Mouse (Mus musculus): Measurements from ENCODE around the gene Mrpl48.

The Mrpl48 gene

GRCm38 (mm10) chr7:100533503-100533902, 74.6 kb downstream of the Mrpl48 start:
- no peak for DNase-seq (ENCODE audit: low spot score)

- DNase-seq (ENCODE audit: low spot score) = no peak
Observed at GRCm38 (mm10) chr7:100530766-100531165, 77.3 kb downstream of the Mrpl48 start.

DNA sequence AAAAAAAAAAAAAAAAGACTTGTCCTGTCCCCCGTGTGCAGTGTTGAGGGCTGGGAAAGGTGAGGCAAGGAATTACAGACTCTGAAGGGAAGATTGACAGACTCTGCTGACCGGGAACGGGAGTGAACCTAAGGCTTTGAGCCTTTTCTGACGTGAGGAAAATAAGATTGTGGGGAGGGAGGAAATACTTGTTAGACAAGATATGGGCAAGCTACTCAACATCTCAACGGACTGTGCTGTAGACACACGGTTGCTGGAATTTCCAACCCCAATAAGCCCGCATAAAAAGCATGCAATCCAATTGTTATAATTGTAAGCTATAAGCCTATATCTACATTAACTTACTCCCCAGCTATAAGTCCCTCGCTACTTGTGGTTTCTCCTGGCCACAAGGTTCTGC, 83.4 kb downstream of the Mrpl48 start:
- no peak for DNase-seq (ENCODE audit: low spot score)

GRCm38 (mm10) chr7:100522222-100522621, 85.9 kb downstream of the Mrpl48 start:
- DNase-seq (ENCODE audit: low spot score) = no peak

GRCm38 (mm10) chr7:100520663-100521285, 87.3 kb downstream of the Mrpl48 start:
- DNase-seq (ENCODE audit: low spot score) = peak; percentile 86

DNA sequence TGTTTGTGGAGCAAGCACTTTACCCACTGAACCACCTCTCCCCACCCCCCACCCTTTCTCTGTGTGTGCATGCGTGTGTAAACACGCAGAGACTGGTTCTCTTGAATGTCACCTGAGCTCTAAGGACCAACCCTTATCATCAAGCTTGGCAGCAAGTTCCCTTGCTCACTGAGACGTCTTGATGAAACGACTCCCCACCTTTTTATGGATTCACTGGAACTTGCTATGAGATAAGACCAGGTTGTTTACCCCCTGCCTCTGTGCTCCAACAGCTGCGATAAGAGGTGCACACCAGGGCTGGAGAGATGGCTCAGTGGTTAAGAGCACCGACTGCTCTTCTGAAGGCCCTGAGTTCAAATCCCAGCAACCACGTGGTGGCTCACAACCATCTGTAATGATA, 87.9 kb downstream of the Mrpl48 start:
- no peak for DNase-seq (ENCODE audit: low spot score)

DNA sequence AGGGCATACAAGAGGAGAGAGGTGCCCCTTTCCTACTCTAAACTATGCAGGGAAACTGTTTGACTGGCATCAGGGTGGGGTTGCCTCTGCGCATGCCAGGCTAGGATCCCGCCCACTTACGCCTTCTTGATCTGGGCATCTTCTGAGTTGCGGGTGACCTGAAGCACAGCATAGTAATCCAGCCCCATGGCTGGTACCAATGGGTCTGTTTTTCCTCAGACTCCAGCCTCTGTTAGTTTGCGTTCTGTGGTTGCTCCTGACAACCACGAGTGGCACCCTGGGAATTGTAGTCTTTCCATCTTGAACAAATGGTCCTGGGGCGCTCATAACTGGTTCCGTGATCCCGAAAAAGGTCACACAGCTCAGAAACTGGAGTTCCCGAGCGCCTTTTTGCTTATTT, 93.5 kb downstream of the Mrpl48 start, which contains the start of gene Dnajb13:
Gene Dnajb13, minus strand, starts transcription at position 388 of the 400 bp plus-strand sequence.
- no peak for DNase-seq (ENCODE audit: low spot score)

DNA sequence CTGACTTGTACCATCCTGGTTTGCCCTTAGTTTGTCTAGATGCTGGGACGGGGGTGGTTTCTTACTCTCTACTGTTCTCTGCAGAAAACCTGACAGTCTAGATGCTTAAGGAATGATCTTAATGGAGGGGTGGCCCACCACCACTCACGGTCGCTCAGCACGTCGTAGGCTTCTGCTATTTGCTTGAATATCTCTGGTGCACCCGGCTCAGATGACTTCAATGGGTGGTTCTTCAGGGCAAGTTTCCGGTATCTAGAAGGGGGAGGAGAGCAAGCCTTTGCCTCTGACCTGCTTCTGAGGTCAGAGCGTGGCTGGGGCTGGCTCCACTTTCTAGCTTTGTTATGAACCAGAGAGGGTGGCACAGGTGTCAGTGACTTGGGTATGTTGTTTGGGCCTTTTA, 96.5 kb downstream of the Mrpl48 start:
- DNase-seq (ENCODE audit: low spot score) = no peak

- DNase-seq (ENCODE audit: low spot score) = no peak
Observed at GRCm38 (mm10) chr7:100508670-100509069, 99.4 kb downstream of the Mrpl48 start.

- no peak for DNase-seq (ENCODE audit: low spot score)
Observed at GRCm38 (mm10) chr7:100506494-100506893, 101.6 kb downstream of the Mrpl48 start.

DNA sequence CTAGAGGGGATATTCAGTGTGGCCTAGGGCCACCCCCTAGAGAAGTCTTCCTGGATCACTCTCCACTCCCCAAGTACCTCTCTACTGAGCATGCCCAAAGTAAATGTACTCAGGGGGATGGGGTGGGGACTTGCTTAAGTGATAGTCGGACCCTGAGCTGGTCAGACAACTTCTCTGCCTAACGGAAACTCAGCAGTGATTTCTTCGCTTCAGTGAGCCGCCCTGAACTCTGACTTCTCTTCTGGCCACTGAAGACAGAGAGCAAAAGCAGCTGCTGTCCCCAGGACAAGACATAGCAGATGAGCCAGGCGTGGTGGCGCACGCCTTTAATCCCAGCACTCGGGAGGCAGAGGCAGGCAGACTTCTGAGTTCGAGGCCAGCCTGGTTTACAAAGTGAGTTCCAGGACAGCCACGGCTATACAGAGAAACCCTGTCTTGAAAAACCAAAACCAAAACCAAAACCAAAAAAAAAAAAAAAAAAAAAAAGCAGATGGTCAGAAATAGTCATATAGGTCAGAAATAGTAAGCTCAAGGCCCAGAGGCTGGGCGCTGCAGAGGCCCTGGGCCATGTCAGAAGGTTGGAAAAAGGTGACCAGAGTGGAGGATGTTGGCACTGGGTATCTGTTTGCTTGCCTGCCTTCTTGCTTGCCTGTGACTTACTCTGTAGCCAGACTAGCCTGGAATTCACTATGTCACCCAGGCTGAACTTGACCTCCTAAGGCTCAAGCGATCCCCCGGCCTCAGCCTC, 103.2 kb downstream of the Mrpl48 start:
- no peak for DNase-seq (ENCODE audit: low spot score)

- no peak for DNase-seq (ENCODE audit: low spot score)
Observed at GRCm38 (mm10) chr7:100503076-100503475, 105.0 kb downstream of the Mrpl48 start.

DNA sequence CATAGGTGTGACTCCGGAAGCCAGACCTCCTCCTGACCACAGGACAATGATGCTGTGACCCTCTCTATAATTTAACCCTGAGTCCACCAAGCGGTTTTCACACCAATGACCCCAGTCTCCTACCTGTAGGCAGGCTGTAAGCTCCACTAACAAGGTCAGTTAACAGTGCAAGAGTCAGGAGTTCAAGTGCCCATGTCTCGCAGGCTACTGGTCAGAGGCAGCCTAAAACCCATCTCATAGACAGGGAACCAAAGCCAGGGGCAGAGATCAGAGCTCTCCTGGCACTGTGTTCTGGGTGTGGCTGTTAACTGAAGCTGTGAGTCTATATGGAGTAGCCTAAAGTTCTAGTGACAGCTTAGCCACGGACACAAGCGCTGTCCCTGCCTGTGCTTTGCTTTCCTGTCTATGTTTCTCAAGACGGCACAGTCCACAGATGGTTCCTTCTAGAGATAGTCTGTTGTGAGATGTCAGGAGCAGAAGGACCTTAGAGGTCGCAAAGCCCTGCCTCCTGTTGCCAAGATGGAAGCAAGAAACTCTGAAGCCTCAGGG, 105.7 kb downstream of the Mrpl48 start:
- no peak for DNase-seq (ENCODE audit: low spot score)

DNA sequence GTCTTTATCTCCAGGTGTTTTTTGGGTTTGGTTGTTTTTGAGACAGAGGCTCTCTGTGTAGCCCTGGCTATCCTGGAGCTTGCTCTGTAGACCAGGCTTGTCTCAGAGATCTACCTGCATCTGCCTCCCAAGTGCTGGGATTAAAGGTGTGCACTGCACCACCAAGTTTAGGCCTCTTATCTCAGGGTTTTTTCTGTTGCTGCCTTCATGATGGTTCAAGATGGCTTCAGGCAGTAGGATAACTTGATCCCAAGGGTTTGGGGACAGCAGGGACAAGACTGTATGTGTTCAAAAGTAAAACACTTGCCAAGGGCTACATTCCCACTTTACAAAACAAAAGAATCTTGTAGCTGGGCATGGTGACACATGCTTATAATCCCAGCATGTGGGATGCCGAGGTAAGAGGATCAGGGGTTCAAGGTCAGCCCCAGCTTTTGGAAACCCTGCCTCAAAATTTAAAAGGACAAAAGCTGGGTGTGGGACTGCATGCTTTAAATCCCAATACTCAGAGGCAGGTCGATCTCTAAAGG, 106.2 kb downstream of the Mrpl48 start:
- DNase-seq (ENCODE audit: low spot score) = no peak

GRCm38 (mm10) chr7:100501027-100501843, 106.9 kb downstream of the Mrpl48 start:
- no peak for DNase-seq (ENCODE audit: low spot score)

DNA sequence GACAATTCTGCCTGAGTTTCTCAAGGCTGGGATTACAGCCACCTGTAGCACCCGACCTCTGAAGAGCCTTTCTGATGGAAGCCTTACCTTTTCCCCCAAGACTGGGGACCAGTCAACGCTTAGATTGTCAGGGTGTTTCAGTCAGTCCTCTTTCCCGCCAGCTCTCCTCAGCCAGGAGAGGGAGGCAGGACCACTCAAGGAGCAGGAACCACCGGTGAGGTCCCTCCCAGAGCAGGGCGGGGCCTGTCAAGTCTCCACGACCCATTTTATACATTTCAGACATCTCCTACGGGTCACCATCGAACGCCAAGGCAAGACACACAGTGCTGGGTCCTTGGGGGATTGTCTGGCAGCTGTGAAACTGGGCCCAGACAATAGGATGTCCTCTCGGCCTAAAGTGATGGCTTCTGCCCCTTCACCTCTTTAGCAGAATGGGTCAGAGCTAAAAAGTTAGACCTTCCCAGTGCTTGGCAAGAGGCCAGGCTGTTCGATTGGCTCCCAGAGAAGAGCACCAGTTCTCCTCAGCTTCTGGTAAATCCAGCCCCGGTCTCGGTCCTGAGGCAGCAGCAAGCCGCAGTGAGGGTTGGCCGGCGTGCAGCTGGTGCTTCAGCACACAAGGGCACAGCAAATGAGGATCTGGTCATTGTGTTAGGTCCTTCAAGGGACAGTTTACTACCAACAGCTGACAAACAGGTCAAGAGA, 107.7 kb downstream of the Mrpl48 start:
- no peak for DNase-seq (ENCODE audit: low spot score)

DNA sequence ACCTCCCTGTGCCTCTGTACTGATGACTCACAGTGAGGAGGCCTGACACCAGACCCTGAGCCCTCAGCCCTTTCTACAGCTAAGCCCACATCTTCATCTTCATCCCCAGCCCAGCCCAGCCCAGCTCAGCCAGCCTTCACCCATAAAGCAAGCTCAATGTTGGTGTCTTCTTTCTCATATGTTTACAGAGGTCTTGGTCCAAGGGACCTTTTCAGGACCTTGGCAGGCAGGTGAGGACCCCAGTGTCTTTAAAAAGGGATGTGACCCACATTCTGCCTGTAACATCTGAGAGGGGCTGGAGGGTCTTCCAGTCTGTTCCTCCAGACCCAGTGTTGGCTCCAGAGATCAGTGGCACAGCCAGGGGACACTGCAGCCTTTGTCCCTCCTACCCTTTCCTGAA, 108.6 kb downstream of the Mrpl48 start:
- no peak for DNase-seq (ENCODE audit: low spot score)

- no peak for DNase-seq (ENCODE audit: low spot score)
Observed at GRCm38 (mm10) chr7:100497982-100498381, 110.1 kb downstream of the Mrpl48 start.

DNA sequence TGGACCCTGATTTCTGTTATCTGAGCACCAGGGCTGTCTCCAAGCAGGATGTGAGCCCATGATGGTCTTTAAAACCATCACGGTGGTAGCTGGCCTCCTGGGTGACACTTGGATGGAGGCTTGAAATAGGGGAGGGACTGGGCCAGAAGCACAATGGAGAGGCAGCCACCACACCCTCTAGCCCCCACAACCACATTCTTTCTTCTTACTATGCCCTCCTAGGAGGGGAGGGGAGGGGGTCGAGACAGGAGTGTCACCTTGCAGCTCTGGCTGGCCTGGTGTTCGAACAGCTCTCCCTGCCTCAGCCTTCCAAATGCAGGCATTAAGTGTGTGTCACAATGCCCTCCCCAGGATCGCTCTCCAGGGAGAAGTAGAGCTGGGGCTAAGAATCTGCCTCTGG, 110.7 kb downstream of the Mrpl48 start:
- no peak for DNase-seq (ENCODE audit: low spot score)

GRCm38 (mm10) chr7:100496791-100497190, 111.3 kb downstream of the Mrpl48 start:
- no peak for DNase-seq (ENCODE audit: low spot score)

DNA sequence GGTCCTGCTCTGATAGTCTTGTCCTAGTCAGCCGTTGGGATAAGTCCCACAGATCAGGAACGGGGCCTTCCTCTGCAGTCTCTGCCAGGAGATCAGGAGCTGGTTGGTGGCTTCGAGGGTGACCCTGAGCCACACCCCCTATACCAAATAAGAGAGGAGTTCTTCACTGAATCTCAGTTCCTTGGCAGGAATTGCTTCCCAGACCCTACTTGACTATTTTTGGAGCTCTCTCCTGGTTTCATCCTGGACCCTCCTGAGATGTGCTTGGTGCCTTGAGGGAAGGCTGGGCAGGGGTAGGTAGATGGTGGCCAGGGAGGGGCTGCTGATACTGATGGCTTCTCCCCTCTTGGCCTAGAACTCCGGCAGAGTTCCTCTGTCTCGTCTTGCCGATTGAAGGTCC, 111.7 kb downstream of the Mrpl48 start:
- DNase-seq (ENCODE audit: low spot score) = no peak

Measured in urinary bladder, postnatal 14 days (tissue).